Mouse (Mus musculus) urinary bladder, postnatal 14 days (tissue): ENCODE results near the gene Cops8.

Experiments used
- DNase-seq: peaks from one replicate; pipeline ENCODE4 v3.0.0; 2021; ENCODE audit warnings: low spot score

The Cops8 gene

DNA sequence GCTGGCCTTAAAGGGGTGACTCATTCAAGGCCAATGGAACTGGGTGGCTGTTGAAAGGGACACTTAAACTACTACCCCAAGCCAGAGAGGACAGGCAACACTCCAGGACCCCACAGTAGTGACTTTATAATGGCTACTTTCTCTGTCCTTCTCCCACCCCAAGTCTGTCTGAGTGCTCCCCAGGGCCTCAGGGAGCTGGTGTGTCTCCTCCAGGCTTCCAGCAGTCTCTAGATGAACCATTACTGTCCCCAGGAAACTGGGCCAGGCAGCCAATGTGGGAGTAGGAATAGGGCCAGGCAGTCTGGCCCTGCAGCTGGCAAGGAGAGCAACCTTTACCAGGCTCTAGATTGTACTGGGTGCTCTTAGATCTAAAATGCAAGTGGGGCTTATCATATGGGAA is 49.0 kb downstream of the Cops8 start:
- no peak for DNase-seq

DNA sequence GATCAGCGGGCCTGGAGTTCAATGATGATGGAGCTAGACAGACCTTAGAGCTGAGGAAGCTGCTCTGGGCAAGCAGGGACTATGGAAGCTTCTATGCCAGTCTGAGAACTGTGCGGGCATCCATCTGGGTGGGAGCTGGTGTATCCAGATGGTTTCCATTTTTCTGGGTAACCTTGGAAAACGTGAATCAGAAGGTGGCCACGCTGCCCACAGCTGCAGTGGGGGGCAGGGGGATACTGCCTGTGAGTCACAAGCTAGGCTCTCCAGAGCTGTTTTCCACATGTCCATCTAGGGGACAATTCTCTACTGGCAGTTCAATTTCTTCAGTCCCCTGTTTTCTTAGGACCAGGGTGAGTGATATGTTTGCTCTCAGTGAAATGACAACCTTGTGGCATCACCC is 49.8 kb downstream of the Cops8 start:
- DNase-seq: no peak

DNA sequence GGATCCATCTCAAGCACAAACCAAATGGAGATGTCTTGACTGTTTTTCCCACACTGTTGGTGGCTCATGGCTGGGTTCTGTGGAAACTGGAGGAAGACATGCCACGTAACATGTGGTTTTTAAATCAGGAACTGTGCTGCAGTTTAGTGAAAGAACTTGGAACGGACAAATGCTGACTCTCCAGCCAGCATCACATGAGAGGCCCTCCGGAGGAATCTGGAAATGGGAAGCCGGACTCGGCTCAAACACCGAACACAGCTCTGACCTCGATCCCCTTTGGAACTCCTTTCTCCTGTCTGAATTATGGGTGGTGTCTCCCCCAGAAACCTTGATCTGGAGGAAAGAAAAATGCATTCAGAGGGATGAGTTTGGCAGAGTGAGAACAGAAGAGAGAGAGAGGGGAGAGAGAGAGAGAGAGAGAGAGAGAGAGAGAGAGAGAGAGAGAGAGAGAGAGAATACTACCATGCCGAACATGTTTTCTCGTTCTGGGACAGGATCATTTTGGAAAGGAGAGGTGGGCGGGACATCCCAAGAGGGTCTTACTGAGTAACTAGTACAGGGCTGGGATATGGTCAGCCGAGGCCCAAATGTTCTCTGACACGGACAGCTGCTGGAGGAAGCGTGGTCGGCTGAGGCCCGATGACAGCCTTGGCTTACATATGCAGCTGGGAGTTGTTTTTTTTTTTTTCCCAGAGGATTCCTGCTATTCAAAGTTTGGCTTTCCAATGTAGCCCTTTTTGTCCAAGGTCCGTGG is 53.9 kb downstream of the Cops8 start:
- peak; percentile 37 for DNase-seq

DNA sequence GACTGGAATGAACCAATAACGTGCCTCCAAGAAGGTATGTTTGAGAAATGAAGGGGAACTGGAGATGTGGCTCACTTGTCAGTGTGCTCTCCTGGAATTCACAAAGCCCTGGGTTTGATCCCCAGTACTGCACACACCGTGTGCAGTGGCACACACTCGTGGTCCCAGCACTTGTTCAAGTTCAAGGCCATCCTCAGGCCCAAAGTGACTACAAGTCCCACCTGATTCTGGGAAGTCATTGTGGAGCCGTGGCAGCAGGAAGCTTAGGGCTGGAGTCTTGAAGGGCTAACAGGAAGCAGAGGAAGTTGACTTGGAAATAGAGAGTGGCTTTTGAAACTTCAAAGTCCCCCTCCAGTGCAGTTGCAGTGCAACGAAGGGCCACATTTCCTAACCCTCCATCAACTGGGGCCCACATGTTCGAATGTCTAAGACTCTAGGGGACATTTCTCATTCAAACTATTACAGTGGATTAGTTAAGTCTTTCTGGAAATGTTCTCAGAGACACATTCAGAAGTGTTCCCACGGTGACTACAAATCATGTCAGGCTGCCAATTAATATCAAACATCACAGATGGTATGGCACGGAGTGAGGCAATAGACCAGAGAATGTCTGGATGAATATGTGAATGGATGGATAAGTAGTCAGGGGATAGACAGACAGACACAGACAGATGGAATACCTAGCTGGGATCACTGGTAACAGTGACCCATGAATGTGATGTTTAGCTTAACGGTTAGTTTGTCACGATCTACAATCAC is 54.7 kb downstream of the Cops8 start:
- no peak for DNase-seq

DNA sequence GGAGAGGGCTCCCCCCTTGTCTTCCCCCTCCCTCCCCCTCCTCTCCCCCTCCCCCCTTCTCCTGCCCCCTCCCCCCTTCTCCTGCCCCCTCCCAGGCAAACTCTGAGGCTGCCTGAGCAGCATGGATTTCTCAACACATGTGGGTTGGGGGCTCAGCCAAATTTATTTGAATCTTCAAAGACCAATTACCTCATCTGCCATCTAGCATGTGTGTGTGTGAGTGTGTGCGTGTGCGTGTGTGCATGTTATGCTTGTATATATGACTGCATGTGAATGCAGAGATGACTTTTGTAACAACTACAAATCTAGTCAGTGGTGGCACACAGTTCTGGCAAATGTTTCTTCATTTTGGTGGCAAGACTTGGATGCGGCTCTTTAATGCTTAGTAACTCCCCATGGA is 55.8 kb downstream of the Cops8 start:
- DNase-seq: no peak

DNA sequence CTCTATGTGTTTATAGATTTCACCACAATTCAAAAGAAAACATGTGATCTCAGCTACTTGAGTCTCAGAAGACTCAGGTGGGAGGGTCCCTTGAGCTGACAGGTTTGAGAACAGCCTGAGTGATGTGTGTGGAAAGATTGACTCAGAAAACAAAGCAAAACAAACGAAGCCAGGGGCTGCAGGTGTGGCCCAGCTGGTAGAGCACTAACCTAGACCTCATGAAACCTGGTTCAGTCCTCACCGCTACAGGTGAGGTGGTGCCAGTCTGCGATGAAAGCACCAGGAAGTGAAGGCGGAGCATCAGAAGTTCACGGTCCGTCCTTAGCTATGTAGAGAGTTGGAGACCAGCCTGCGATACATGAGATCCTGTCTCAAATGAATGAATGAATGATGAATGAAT is 57.4 kb downstream of the Cops8 start:
- DNase-seq: no peak

DNA sequence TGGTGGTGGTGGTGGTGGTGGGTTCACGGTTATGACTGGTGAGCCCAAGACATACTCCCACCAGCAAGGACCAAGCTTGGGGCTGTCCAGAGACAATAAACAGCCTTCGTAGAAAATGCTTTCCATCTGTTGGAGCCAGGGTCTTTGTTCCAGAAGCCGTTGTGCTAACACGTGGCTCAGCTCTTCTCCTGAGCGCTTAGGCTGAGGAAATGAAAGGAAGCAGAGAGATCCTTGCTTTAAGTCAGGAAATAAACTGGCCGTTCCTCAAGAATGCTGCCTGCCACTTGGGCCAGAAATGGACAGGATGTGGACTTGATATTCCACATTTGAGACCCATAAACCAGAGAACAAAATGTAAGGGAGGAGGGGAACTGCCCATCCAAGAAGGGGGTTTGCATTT is 59.7 kb downstream of the Cops8 start:
- DNase-seq: no peak
